Mouse (Mus musculus) common myeloid progenitor, adult 5-6 weeks (primary cell): ENCODE measurements around the gene Tcf20. TPM values are rescaled to one million over a fixed set of nuclear protein-coding genes. Genes with fewer than 3 reads are reported as not detected.
A peak's percentile ranks its signal among the peaks of the same experiment; 100 is the strongest.

Source experiments
- ATAC-seq: replicated peaks from 2 replicates; pipeline ENCODE4 v1.8.0; 2016; ENCODE audit warnings: low read depth, mild to moderate bottlenecking, moderate TSS enrichment, inconsistent platforms; ENCODE audit not compliant: poor library complexity, severe bottlenecking
- total RNA-seq: library from RNA; stranded (forward); fragments of 200-1000, 187-1606 nt; gene quantifications from 2 replicates; pipeline ENCODE4 v1.2.3, GENCODE M21; 2017

Tcf20 gene
- total RNA-seq, 1 experiment from 2014 or later = 101 TPM

DNA sequence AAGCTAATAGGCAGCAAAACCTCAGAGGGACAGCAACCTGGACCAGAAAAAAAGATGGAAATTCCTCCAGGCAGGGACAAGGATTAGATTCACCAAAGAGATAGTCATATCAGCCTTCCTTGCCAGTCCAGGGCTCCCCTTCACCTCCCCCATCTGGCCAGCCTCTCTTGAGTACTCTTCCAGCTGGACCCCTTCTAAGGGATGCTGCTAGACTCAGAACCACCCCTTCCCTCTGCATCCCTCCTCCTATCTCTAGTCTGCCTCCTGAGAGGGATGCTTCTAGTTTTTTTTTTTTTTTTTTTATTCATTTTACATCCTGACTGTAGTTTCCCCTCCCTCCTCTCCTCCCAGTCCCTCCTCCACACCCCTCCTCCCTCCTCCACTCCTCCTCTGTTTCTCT lies 8.8 kb upstream of the Tcf20 start:
- no peak for ATAC-seq

DNA sequence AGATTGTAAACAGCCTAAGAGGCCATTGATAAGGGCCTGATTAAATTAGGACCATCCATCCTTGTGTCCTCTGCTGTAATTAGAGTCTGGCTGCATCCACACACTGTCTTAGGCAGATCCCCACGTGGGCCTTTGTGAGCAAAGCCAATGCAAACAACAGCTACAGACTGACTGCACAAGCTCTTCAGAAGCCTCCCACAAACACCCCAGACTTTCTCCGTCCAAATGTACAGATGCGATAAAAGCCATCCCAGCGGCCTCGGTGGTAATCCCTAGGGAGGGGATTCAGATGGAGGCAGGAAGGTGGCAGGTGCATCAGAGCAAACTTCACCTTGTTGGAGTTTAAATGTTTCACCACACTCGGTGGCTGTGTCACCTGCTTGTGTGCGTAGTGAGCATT lies 7.6 kb upstream of the Tcf20 start:
- no peak for ATAC-seq

DNA sequence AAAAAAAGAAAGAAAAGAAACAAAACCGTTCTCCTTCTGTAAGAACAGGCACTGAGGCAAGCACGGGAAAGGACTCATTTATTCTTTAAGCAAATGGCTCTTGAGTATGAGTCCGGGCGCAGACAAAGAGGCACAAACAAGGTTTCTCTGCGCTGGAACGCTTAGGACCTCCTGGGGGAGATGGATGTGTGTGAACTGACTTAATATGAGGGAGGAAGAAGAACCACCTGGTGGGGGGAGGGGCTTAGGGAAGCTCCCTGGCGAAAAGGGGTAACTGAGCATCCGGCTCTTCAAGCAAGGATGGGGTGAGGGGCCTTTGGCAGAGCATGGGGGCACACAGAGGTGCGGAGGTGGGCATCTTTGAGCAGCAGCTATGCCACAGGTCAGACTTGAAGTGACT lies 5.2 kb upstream of the Tcf20 start:
- ATAC-seq = no peak

DNA sequence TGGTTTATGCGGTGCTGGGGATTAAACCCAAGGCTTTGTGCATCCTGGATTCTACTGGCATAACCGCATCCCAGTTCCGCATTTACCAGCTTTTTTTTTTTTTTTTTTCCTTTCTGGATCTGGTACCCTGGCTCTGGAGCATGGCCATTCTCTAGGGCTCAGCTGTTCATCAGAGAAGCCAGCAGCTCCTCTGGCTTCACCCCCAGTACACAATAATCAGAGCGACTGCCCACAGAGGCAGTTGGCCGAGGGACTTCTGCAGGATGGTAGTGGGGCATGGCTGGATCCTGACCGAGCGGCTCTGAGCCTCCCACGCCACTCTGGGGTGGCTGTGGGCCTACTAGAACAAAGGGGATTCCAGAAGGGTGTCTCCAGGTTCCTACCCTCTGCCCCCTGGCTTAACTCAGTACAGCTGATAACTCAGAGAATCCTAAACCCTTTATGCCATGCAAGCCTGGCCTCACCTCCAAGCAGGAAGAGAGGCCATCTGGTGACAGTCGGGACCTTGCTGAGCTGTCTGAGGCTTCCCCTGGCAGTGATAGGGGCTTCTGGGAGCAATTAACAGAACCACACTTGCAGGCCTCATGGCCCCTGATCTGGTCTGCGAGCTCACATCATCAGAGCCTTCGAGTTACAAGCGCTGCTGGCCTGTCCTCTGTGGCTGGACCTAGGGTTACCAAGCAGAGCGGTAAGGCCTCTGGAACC lies 4.6 kb upstream of the Tcf20 start:
- no peak for ATAC-seq

DNA sequence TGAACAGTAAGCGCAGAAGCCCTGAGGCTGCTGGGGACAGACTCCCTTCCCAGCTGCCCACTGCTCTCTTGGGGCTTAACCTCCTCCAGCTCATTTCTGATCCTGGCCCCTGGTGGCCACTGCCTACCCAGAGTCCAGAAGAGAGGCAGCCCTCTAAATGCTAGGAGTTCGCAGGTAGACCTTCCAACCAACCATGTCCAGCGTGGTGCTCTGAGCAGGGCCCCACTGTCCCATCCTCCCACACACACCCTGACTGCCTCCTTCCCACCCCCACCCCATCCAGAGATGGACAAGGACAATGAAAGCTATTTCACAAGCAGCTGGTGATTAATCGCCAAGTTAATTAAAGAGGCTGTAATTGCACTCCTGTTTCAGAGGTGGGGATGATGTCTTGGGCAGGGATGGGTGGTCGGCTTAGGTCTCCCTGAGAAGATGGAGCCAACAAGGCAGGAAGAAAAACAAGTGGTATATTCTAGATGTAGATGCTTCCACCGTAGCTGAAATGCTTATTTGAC lies 1.6 kb upstream of the Tcf20 start:
- ATAC-seq = no peak

DNA sequence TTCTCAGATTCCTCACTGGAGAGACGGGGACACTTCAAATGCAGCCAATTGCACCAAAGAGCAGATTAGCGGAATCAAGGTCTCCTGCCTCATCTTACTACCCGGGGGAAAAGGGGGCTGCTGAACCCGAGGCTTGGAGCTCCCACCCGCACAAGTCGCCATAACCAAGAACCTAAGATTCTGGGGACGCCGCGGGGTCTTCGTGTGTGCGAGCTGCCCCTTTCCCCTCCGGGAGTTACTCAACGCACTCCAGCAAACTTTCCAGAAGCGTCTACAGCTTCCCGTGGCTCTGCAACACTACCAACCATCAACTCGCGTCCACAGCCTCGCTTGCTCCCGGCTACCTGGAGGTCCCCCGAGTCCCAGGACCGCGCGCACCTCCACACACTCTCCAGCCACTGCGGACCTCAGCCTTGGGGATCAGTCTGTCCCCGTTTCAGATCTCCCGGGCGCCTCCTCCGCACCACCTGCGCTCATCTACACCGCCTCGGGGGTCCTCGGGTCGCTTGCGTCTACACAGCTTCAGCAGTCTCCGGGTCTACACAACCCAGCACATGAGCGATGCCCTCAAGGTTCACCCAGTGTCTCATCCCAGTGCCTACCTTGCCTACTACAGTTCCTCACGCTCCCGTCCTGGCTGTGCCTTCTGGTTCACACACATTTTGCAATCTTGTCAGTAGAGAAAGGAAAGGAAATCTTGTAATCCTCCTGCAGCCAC lies 499 bp downstream of the Tcf20 start:
- peak; percentile 24 for ATAC-seq

DNA sequence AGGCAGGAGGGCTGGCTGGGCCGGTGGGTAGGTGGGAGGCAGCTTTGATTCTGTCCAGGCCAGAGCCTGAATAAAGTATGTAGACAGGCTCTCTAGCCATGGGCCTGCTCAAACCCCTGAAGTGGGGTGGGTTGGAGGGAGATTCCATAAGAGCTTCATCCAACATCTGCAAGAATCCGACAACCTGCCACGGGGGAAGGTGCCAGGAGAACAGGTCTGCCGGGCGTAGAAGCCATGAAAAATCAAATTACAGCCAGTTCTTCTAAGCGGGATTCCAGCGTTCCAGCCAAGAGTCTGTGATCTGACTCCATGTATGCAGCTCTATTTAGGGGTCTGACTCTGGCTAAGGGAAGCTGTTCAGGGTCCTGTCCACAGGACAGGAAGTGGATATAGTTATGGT lies 3.1 kb downstream of the Tcf20 start:
- no peak for ATAC-seq

DNA sequence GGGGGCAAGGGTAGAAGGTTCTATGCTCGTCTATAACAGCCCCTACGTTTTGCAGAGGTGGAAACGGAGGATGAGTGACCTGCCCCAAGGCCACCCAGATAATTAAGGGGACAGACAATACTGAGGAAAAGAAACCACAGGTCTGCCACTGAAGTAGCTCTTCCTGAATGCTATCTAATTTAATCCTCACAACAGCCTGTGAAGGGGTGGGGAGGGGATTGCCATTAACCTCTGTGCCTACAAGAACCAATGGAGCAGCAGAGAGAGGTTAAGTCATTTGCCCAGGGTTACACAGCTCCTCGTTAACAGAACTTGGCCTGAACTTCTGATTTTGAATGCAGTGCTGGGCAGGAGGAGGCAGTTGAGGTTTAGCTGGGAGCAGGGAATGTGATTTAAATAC lies 3.6 kb downstream of the Tcf20 start:
- ATAC-seq = no peak

DNA sequence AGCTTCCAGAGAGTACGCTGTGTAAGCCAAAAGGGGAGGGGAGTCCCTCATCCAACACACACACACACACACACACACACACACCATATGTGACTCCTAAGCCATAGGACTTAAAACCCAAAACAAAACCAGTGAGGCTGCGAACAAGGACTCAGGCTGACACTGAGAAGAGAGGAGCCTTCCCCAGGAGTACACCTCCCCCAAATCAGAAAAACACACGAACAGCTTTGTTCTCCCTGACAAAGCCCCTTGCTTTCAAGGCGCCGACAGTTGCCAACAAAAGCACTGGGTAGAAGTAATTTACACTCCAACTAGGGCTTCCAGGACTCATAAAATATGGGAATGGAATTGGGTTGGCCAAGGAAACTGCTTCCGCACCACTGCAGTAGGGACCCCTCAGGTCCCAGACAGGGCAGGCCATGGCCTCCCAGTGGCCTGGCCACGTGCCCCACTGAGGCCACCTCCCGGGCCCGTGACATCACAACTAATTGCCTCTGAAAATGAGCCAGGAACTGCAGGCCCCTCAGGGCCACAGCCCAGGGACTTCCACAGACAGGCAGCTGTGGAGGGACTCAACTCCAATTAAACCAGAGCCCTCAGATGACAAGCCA lies 4.2 kb downstream of the Tcf20 start:
- ATAC-seq = no peak

DNA sequence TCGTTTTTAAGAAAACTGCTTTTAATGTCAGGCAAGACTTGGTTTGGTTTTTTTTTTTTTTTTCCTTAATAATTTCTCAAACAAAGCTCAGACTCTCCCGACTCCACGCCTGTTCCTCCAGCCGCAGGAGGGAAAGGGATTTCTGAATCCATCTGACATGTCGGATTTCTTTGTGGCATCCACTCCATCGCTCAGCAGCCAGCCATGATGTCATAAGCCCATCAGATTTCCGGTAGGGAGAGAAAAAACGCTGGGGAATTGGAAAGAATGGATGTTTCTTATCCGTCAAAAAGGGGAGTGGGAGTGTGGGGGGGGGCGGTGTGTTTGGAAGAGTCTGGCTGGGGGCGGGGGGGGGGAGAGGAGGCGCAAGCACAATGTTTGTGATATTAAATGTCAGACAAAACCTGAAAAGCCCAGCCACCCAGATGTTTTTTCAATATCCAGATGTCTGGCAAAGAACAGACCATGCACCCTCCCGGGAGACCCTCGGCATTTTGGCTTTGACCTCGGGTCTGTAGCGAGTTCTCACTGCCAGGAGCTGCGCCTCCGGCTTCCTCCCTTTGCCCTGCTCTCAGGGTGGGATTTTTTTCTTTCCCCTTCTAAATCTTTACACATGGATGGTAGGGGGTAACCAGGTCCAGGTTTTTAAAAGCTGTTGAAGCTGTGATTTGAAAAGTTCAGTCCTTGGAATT lies 4.8 kb downstream of the Tcf20 start:
- no peak for ATAC-seq

DNA sequence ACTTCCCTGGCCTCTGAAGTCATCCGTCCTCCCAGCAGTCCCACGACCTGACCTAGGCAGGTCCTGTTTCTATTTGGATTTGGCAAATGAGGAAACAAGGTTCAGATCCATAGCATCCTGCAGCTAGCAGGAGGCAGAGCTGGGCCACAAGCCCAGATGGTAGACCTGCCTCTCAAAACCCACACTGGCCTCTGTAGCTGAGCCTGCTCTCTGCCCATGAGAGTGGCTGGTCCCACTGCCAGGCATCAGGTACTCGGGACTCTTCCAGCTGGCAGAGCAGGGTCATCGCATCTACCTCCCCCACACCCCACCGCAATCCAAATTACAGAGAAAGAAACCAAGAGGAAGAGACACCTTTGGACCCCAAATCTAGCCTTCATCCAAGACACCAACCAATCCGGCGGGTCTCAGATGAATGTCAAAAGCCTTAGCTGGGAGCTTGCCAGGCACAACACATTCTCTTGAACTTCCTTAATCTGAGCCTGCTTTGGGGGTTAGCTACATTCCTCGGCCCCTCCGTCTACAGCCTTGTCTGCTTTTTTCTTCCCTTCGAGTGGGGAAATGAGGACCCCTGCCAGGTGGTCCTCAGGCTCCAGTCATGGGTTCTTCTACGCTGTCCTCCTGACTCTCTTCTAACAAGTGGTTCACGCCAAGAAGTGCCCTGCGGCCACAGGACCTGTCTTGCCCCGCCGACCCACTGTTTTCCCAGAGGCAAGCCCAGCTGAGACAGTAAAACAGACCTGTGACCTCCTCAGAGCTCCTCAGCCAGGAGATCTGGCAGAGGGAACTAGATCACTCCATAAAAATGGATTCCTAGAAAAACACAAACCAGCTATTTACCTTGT lies 5.8 kb downstream of the Tcf20 start:
- ATAC-seq = peak; percentile 30; the same call in 1 of the 2 replicates

DNA sequence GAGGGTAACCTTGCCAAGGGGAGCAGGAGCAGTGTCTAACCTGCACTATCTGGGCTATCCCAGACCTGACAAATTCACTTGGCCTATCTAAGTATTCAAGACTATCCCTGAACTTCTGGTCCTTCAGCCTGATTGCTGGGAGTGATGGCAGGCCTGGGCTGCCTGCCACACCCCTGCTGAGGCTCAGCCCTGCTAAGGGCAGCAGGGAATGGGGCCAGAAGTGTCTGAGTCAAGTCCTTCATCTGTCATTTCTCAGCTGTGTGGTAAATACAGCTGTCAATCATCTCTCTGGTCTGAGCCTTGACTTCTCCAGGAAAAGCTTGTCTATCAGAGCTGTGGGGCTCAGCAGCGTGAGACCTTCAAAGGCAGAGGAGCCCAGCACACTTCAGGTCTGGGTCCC lies 8.1 kb downstream of the Tcf20 start:
- no peak for ATAC-seq

DNA sequence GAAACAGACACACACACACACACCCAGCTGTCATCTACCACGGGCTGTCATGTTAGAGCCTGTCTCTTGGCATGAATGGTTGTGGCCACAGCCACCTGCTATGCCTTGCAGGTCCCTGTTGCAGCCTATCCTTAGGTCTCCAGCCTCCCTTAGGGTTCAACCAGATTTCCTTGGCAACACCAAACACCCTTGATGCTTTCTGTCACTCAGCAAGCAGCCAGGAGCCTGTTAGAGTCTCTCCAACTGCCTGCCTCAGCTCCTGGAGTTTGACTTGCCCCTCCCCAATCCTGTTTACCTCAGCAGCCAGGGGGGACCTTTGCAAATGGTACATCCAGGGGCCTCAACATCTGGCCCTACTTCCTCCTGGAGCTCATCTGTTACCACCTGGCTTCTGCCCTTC lies 13.2 kb downstream of the Tcf20 start:
- no peak for ATAC-seq

DNA sequence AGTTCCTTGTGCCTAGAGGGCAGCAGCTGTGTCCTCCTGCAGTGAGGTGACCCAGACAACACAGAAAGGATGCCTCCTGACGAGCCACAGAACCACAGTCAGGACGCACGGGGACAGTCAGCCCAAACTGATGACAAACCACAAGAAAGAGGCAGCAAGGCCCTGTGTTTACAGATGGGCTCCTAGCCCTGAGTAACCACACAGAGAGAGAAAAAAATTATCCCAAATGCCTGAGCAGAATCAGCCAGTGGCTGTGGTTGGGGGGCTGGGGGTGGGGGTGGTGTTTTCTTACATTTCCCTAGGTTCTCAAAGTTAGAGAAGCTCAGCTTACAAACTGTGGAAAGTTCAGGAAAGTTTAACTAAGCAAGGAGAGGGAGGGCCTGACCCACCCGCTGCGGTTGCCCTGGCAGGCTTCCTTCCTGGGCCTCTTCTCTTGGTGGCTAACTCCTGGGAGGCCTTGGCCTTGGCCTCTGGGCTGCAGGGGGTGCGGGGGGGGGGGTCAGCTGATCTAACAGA lies 18.4 kb downstream of the Tcf20 start:
- peak; percentile 78 for ATAC-seq

DNA sequence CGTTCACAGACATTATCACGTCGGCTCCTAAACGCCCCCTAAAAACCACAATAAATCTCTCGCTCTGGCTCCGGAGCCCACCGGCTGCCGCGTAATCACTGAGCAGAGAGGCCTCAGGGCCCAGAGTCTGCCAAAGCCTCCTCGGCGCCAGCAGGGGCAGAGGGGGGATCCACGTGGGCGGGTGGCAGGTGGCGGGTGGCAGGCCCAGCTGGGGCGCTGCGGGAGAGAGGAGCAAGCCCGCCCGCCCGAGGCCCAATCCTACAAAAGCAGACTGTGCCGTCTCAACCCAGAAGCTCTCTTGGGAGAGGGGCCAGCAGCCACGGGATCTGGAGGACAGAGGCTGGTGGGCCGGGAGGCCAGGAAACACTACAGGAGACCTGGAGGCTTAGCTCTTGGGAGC lies 19.2 kb downstream of the Tcf20 start:
- 0 out of 2 replicates have a peak, but pooled peaks have one; percentile 2 for ATAC-seq

DNA sequence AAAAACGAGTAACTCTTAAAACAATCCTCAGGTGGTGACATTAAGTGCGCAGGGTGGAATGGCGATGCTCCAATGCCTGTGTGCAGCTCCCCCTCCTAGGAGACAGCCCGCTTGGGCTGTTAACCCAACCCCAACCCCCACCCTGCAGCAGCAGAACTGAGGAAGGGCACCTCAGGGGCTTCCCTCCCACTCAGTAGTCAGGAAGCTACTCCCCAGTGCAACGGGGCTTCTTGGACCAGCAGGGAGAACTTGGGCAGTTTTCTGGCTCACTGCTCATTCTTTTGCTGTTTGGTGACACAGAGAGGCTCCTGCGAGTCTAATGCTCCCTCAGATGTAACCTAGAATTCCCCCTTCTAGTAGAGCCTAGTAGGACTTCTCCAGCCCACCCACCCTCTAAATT lies 19.7 kb downstream of the Tcf20 start:
- no peak for ATAC-seq

DNA sequence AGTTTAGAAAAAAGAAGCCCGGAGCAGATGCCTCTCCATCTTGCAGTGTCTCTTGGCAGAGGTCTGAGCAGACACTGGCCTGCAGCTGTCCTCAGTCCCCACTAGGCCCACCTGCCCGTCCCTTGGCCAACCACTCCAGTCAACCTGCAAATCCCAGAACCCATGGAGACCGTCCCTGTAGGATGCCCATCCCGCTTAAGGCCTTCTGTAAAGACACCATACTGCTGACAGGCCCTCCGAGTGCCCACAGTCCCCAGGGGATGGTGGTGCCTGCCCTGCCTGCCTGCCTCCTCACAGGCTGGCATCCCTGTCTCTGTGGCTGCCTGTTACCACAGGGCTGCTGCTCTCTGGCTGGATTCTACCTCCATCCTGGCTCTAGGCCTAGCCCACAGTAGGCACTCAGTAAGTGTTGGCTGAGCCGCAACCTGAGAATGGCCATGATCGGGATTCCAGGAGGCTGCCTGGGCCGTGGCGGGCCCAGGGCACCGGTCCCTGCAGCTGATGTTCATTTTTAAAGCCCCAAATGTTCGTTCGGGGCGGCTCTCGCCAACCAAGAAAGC lies 23.3 kb downstream of the Tcf20 start:
- no peak for ATAC-seq

DNA sequence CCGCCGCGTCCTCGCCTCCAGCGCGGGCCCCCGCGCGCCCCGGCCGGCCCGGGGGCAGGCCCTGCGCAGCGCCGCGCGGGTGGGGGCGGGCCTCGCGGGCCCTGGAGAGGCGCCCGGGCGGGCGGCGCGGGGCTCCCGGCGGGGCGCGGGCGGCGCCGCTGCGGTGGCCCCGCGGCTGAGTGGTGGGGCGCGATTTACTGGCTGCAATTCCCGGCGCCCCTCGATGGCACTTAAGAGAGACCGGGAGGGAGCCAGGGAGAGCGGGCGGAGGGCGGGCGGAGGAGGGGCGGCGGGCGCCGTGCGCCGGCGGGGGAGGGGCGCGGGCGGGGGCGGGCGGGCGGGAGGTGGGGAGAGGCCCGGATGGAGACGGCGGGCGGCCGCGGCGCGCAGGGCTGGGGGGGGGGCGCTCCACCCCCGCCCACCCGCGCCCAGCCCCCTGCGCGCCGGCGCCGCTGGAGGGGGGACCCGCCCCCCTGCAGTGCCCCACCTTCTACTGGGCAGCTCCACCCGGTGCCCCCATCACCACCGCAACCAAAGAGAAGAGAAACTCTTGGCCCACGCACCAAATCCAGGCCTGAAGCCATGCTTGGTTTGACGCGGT lies 24.0 kb downstream of the Tcf20 start:
- no peak for ATAC-seq

DNA sequence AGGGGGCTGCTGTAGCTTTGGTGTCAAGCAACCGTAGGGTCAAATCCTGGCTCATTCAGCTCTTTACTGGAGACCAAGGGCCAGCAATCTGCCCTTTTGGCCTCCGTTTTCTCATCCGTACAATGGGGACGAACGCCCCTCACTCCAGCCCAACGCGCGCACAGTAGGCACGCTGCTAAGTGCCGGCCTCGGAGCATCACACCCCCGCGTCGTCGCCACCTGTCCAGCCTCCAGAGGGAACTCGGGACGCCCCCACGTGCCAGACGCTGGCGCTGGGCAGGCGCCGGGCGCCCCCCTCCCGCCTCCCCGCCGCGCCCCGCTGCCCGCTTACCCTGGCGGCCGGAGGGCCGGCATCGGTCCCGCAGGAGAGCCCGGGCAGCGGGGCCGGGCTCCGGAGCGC lies 24.6 kb downstream of the Tcf20 start:
- ATAC-seq = no peak
